Mouse (Mus musculus): ENCODE data around the gene Gngt1. TPM values are rescaled to one million over a fixed set of nuclear protein-coding genes. Genes with fewer than 3 reads are reported as not detected.

Gene Gngt1
- total and polyA plus RNA-seq, 3 experiments = not detected

GRCm38 (mm10) chr6:3967676-3968626, 25.6 kb upstream of the Gngt1 start:
- no peak overlapping the region for H3K27ac ChIP-seq (ENCODE audit: control insufficient read depth, low read depth, low read length)
- DNase-seq (ENCODE audit: low read depth, low spot score) = no peak
- no peak overlapping the region for H3K9ac ChIP-seq (ENCODE audit: control insufficient read depth, low read depth, low read length, poor library complexity, severe bottlenecking)
- H3K36me3 ChIP-seq (ENCODE audit: control insufficient read depth in 1 of 2, insufficient read depth in 2 of 2, low read length in 2 of 2) = no peaks in the 10 kb centered on the region
- no peak overlapping the region for H3K4me3 ChIP-seq (ENCODE audit: control insufficient read depth in 1 of 2, insufficient read depth in 1 of 2, low read depth in 2 of 2, low read length in 2 of 2)
- H3K79me2 ChIP-seq (ENCODE audit: control insufficient read depth, insufficient read depth, low read length, poor library complexity) = no peaks in the 10 kb centered on the region
- no peaks in the 10 kb centered on the region for H3K9me3 ChIP-seq (replicated peaks; ENCODE audit: insufficient read depth, low read length)
- no peaks in the 10 kb centered on the region for H3K27me3 ChIP-seq (ENCODE audit: control insufficient read depth in 1 of 2, insufficient read depth in 2 of 2, low read length in 2 of 2)
- TF ChIP-seq MAFK (IDR thresholded peaks at IDR 0.05; ENCODE audit: borderline replicate concordance, low read depth, low read length) = no peak
- TF ChIP-seq GABPA (IDR thresholded peaks at IDR 0.05; ENCODE audit: low read depth, low read length) = no peak
- TF ChIP-seq MAX (IDR thresholded peaks at IDR 0.05; ENCODE audit: low read length) = no peak
- no peak for TF ChIP-seq POLR2A (IDR thresholded peaks at IDR 0.05; ENCODE audit: control insufficient read depth in 1 of 2, insufficient read depth in 1 of 2, low read depth in 1 of 2, low read length in 2 of 2, poor library complexity in 1 of 2)
- no peak for TF ChIP-seq NRF1 (IDR thresholded peaks at IDR 0.05; ENCODE audit: insufficient read depth, low read depth, low read length, poor library complexity, severe bottlenecking)
- no peak for TF ChIP-seq GATA1 (IDR thresholded peaks at IDR 0.05; ENCODE audit: low read depth, low read length)
- TF ChIP-seq ELF1 (IDR thresholded peaks at IDR 0.05; ENCODE audit: low read depth, low read length) = no peak
- no peak for TF ChIP-seq ETS1 (IDR thresholded peaks at IDR 0.05; ENCODE audit: low read depth, low read length)
- TF ChIP-seq MEF2A (IDR thresholded peaks at IDR 0.05; ENCODE audit: extremely low read depth, insufficient replicate concordance, low read depth, low read length, poor library complexity, severe bottlenecking) = no peak
- no peaks in the 10 kb centered on the region for H3K4me1 ChIP-seq (ENCODE audit: control insufficient read depth in 1 of 2, insufficient read depth in 2 of 2, low read length in 2 of 2)

- no peak overlapping the region for H3K9ac ChIP-seq (ENCODE audit: control insufficient read depth, low read depth, low read length, poor library complexity, severe bottlenecking)
- H3K36me3 ChIP-seq (ENCODE audit: control insufficient read depth in 1 of 2, insufficient read depth in 2 of 2, low read length in 2 of 2) = no peaks in the 10 kb centered on the region
- no peaks in the 10 kb centered on the region for H3K9me3 ChIP-seq (replicated peaks; ENCODE audit: insufficient read depth, low read length)
- H3K27ac ChIP-seq (ENCODE audit: control insufficient read depth, low read depth, low read length) = no peak overlapping the region
- no peak for TF ChIP-seq KAT2A (conservative IDR thresholded peaks at IDR 0.05; ENCODE audit: low read depth, low read length)
- no peak for TF ChIP-seq JUND (IDR thresholded peaks at IDR 0.05; ENCODE audit: low read depth, low read length)
- TF ChIP-seq RCOR1 (IDR thresholded peaks at IDR 0.05; ENCODE audit: low read depth, low read length) = no peak
- no peak for TF ChIP-seq SMC3 (IDR thresholded peaks at IDR 0.05; ENCODE audit: low read depth, low read length)
- TF ChIP-seq MYC (IDR thresholded peaks at IDR 0.05; ENCODE audit: low read depth, low read length) = no peak
- TF ChIP-seq ZMIZ1 (IDR thresholded peaks at IDR 0.05; ENCODE audit: low read depth, low read length) = no peak
- no peak for TF ChIP-seq MAZ (IDR thresholded peaks at IDR 0.05; ENCODE audit: low read depth, low read length)
- TF ChIP-seq ELF1 (IDR thresholded peaks at IDR 0.05; ENCODE audit: low read depth, low read length) = no peak
- no peak for TF ChIP-seq MXI1 (IDR thresholded peaks at IDR 0.05; ENCODE audit: low read depth, low read length)
- TF ChIP-seq MAX (IDR thresholded peaks at IDR 0.05; ENCODE audit: low read length) = no peak
- no peak for TF ChIP-seq UBTF (IDR thresholded peaks at IDR 0.05; ENCODE audit: borderline replicate concordance, insufficient read depth, low read depth, low read length)
- TF ChIP-seq MAFK (IDR thresholded peaks at IDR 0.05; ENCODE audit: borderline replicate concordance, low read depth, low read length) = no peak
- TF ChIP-seq MEF2A (IDR thresholded peaks at IDR 0.05; ENCODE audit: extremely low read depth, insufficient replicate concordance, low read depth, low read length, poor library complexity, severe bottlenecking) = no peak
- TF ChIP-seq CHD2 (IDR thresholded peaks at IDR 0.05; ENCODE audit: low read length) = no peak
- no peak for TF ChIP-seq E2F4 (IDR thresholded peaks at IDR 0.05; ENCODE audit: borderline replicate concordance, low read depth, low read length)
- H3K4me3 ChIP-seq (ENCODE audit: control insufficient read depth in 1 of 2, insufficient read depth in 1 of 2, low read depth in 2 of 2, low read length in 2 of 2) = no peak overlapping the region
- no peak for DNase-seq (ENCODE audit: low read depth, low spot score)
- no peaks in the 10 kb centered on the region for H3K4me1 ChIP-seq (ENCODE audit: control insufficient read depth in 1 of 2, insufficient read depth in 2 of 2, low read length in 2 of 2)
- H3K27me3 ChIP-seq (ENCODE audit: control insufficient read depth in 1 of 2, insufficient read depth in 2 of 2, low read length in 2 of 2) = peaks cover 0 to 2% of the 10 kb centered on the region in 2 experiments; a peak in 1 of 4 replicates
- no peaks in the 10 kb centered on the region for H3K79me2 ChIP-seq (ENCODE audit: control insufficient read depth, insufficient read depth, low read length, poor library complexity)
These were observed 19.9 kb upstream of the Gngt1 start for GRCm38 (mm10) chr6:3973679-3974078.

Measured in MEL (cell line).